Mouse (Mus musculus): Measurements from ENCODE around the gene Nsfl1c.

- TF ChIP-seq CTCF (IDR thresholded peaks at IDR 0.05; ENCODE audit: low read depth): no peak
- TF ChIP-seq EP300 (IDR thresholded peaks at IDR 0.05; ENCODE audit: low read depth): no peak
These were observed 18.2 kb downstream of the Nsfl1c start for GRCm38 (mm10) chr2:151512199-151512598.
